Mouse (Mus musculus) gastrocnemius, adult 8-10 months (tissue): ENCODE data around the gene Gls2. TPM values are rescaled to one million over a fixed set of nuclear protein-coding genes. Genes with fewer than 3 reads are reported as not detected.
A peak's percentile ranks its signal among the peaks of the same experiment; 100 is the strongest.

ENCODE experiments used
- DNase-seq, 2 experiments: peaks; one replicate each; pipeline ENCODE4 v3.0.0; 2022; ENCODE audit warnings: low spot score in 2 of 2
- total RNA-seq, 4 experiments: library from RNA; stranded (reverse); gene quantifications; 2 replicates each; pipeline ENCODE4 v1.2.4; 2022

Gls2 gene
- total RNA-seq, 4 experiments from 2014 or later: 0.36 to 0.97 (median 0.58) TPM

- peak; percentile 72 to 81 for DNase-seq
Observed at GRCm38 (mm10) chr10:128231697-128232419, 37.6 kb downstream of the Gls2 start, which contains the start of gene Timeless. Gene Timeless (plus strand): TSS chr10:128232065.

- DNase-seq: no peak
Observed at GRCm38 (mm10) chr10:128232420-128232985, 38.2 kb downstream of the Gls2 start.

GRCm38 (mm10) chr10:128236321-128236720, 42.1 kb downstream of the Gls2 start:
- DNase-seq: no peak

GRCm38 (mm10) chr10:128237807-128238480, 43.7 kb downstream of the Gls2 start:
- peak in 1 of 2 experiments; percentile 19 for DNase-seq

GRCm38 (mm10) chr10:128239140-128239539, 44.9 kb downstream of the Gls2 start:
- DNase-seq: no peak

- DNase-seq: no peak
Observed at GRCm38 (mm10) chr10:128240131-128240530, 45.9 kb downstream of the Gls2 start.

- no peak for DNase-seq
Observed at GRCm38 (mm10) chr10:128243252-128243651, 49.0 kb downstream of the Gls2 start.

GRCm38 (mm10) chr10:128244121-128244520, 49.9 kb downstream of the Gls2 start:
- DNase-seq: no peak

GRCm38 (mm10) chr10:128247020-128247732, 52.9 kb downstream of the Gls2 start:
- DNase-seq: peak; percentile 30 to 40

GRCm38 (mm10) chr10:128250565-128250964, 56.3 kb downstream of the Gls2 start:
- DNase-seq: no peak

GRCm38 (mm10) chr10:128253677-128254255, 59.5 kb downstream of the Gls2 start, which contains the start of gene Apon:
Gene Apon (plus strand): TSS chr10:128254096.
- no peak for DNase-seq

GRCm38 (mm10) chr10:128255925-128256324, 61.7 kb downstream of the Gls2 start:
- DNase-seq: no peak

- DNase-seq: no peak
Observed at GRCm38 (mm10) chr10:128256328-128256727, 62.1 kb downstream of the Gls2 start.

GRCm38 (mm10) chr10:128258953-128259352, 64.7 kb downstream of the Gls2 start:
- no peak for DNase-seq

Other genes starting within 250 kb of the Gls2 start
- gene Hsd17b6, start 186.8 kb upstream of the Gls2 start, total RNA-seq: not detected
- 1 to 10 TPM in 1 of 4 experiments, under 1 TPM in 3; 0.40 to 1.0 (median 0.45) TPM for gene Prim1, start 179.3 kb upstream of the Gls2 start, total RNA-seq
- gene Naca, start 158.9 kb upstream of the Gls2 start, total RNA-seq: 100 to 1,000 TPM; 367 to 418 (median 380) TPM
- 10 to 100 TPM; 70.5 to 81.9 (median 74.5) TPM for gene Ptges3, start 135.5 kb upstream of the Gls2 start, total RNA-seq
- 1,000 to 10,000 TPM; 3,262 to 3,916 (median 3,403) TPM for gene Atp5b, start 111.2 kb upstream of the Gls2 start, total RNA-seq
- gene Baz2a, start 102.9 kb upstream of the Gls2 start, total RNA-seq: 10 to 100 TPM; 11.3 to 13.9 (median 12.6) TPM
- gene Rbms2, start 14.2 kb upstream of the Gls2 start, total RNA-seq: 10 to 100 TPM; 53.5 to 63.6 (median 60.7) TPM
- 10 to 100 TPM; 30.5 to 33.5 (median 32.4) TPM for gene Spryd4, start 17.4 kb downstream of the Gls2 start, total RNA-seq
- gene Mip, start 31.4 kb downstream of the Gls2 start, total RNA-seq: not detected
- gene Timeless, start 37.6 kb downstream of the Gls2 start, total RNA-seq: 1 to 10 TPM; 1.4 to 1.9 (median 1.7) TPM
- gene Apon, start 59.6 kb downstream of the Gls2 start, total RNA-seq: under 1 TPM in 1 of 4 experiments, not detected in 3; 0.21 TPM
- gene Apof, start 74.2 kb downstream of the Gls2 start, total RNA-seq: not detected
- 1 to 10 TPM; 1.6 to 4.5 (median 2.4) TPM for gene Stat2, start 76.1 kb downstream of the Gls2 start, total RNA-seq
- not detected for gene Il23a, start 104.3 kb downstream of the Gls2 start, total RNA-seq
- 1 to 10 TPM; 2.6 to 3.9 (median 3.2) TPM for gene Pan2, start 108.9 kb downstream of the Gls2 start, total RNA-seq
- gene Cnpy2, start 128.0 kb downstream of the Gls2 start, total RNA-seq: 10 to 100 TPM; 51.0 to 56.9 (median 52.2) TPM
- gene Cs, start 143.3 kb downstream of the Gls2 start, total RNA-seq: 100 to 1,000 TPM; 491 to 577 (median 541) TPM
- 100 to 1,000 TPM; 409 to 479 (median 445) TPM for gene Coq10a, start 174.5 kb downstream of the Gls2 start, total RNA-seq
- 10 to 100 TPM; 38.7 to 48.8 (median 43.2) TPM for gene Ankrd52, start 182.7 kb downstream of the Gls2 start, total RNA-seq
- not detected for gene Slc39a5, start 206.8 kb downstream of the Gls2 start, total RNA-seq
- 10 to 100 TPM; 59.0 to 70.3 (median 63.5) TPM for gene Nabp2, start 217.0 kb downstream of the Gls2 start, total RNA-seq
- gene Rnf41, start 217.2 kb downstream of the Gls2 start, total RNA-seq: 10 to 100 TPM; 13.6 to 14.7 (median 14.1) TPM